Mouse (Mus musculus): ENCODE results near the gene Ntrk2.
"Not testable (repeated sequence)": the region's sequence is repeated elsewhere in the genome, so short reads cannot be mapped to it uniquely, and the experiment has no call there.

Ntrk2 gene

GRCm38 (mm10) chr13:59107791-59108190 lies 301.4 kb downstream of the Ntrk2 start:
- not testable (repeated sequence) for DNase-seq (ENCODE audit: extremely low spot score, low spot score)

- DNase-seq (ENCODE audit: extremely low spot score, low spot score), result no peak
These were observed 303.7 kb downstream of the Ntrk2 start for GRCm38 (mm10) chr13:59110107-59110506.

GRCm38 (mm10) chr13:59114684-59115083 lies 308.3 kb downstream of the Ntrk2 start:
- DNase-seq (ENCODE audit: extremely low spot score, low spot score), result no peak

GRCm38 (mm10) chr13:59115551-59115950 lies 309.2 kb downstream of the Ntrk2 start:
- no peak for DNase-seq (ENCODE audit: extremely low spot score, low spot score)

- no peak for DNase-seq (ENCODE audit: extremely low spot score, low spot score)
These were observed 310.9 kb downstream of the Ntrk2 start for GRCm38 (mm10) chr13:59117233-59117632.

- no peak for DNase-seq (ENCODE audit: extremely low spot score, low spot score)
These were observed 313.4 kb downstream of the Ntrk2 start for GRCm38 (mm10) chr13:59119596-59120394.

GRCm38 (mm10) chr13:59143141-59143744 lies 336.9 kb downstream of the Ntrk2 start:
- DNase-seq (ENCODE audit: extremely low spot score, low spot score), result no peak

GRCm38 (mm10) chr13:59144321-59144856 lies 338.0 kb downstream of the Ntrk2 start:
- peak; percentile 20 for DNase-seq (ENCODE audit: extremely low spot score, low spot score)

GRCm38 (mm10) chr13:59145677-59146555 lies 339.5 kb downstream of the Ntrk2 start:
- DNase-seq (ENCODE audit: extremely low spot score, low spot score), result peak; percentile 50

GRCm38 (mm10) chr13:59146616-59147015 lies 340.2 kb downstream of the Ntrk2 start:
- DNase-seq (ENCODE audit: extremely low spot score, low spot score), result no peak

- DNase-seq (ENCODE audit: extremely low spot score, low spot score), result no peak
These were observed 341.6 kb downstream of the Ntrk2 start for GRCm38 (mm10) chr13:59147976-59148375.

GRCm38 (mm10) chr13:59148793-59149192 lies 342.4 kb downstream of the Ntrk2 start:
- no peak for DNase-seq (ENCODE audit: extremely low spot score, low spot score)

- DNase-seq (ENCODE audit: extremely low spot score, low spot score), result no peak
These were observed 357.6 kb downstream of the Ntrk2 start for GRCm38 (mm10) chr13:59164015-59164414.

- DNase-seq (ENCODE audit: extremely low spot score, low spot score), result no peak
These were observed 367.5 kb downstream of the Ntrk2 start for GRCm38 (mm10) chr13:59173840-59174239.

GRCm38 (mm10) chr13:59176021-59176420 lies 369.7 kb downstream of the Ntrk2 start:
- DNase-seq (ENCODE audit: extremely low spot score, low spot score), result no peak

GRCm38 (mm10) chr13:59176485-59176884 lies 370.1 kb downstream of the Ntrk2 start:
- no peak for DNase-seq (ENCODE audit: extremely low spot score, low spot score)

- no peak for DNase-seq (ENCODE audit: extremely low spot score, low spot score)
These were observed 370.6 kb downstream of the Ntrk2 start for GRCm38 (mm10) chr13:59177003-59177402.

- DNase-seq (ENCODE audit: extremely low spot score, low spot score), result no peak
These were observed 373.6 kb downstream of the Ntrk2 start for GRCm38 (mm10) chr13:59179986-59180385.

- DNase-seq (ENCODE audit: extremely low spot score, low spot score), result no peak
These were observed 374.4 kb downstream of the Ntrk2 start for GRCm38 (mm10) chr13:59180781-59181180.

- DNase-seq (ENCODE audit: extremely low spot score, low spot score), result no peak
These were observed 375.0 kb downstream of the Ntrk2 start for GRCm38 (mm10) chr13:59181188-59181947.

GRCm38 (mm10) chr13:59182630-59183029 lies 376.3 kb downstream of the Ntrk2 start:
- no peak for DNase-seq (ENCODE audit: extremely low spot score, low spot score)
